Mouse (Mus musculus) myocyte (in vitro differentiated cells): ENCODE results near the gene Surf4. TPM values are rescaled to one million over a fixed set of nuclear protein-coding genes. Genes with fewer than 3 reads are reported as not detected.

ENCODE experiments used
- H3K27me3 ChIP-seq: one replicate; pipeline ENCODE4 v1.6.1; 2011; ENCODE audit not compliant: control insufficient read depth, insufficient read depth, insufficient read length
- H3K36me3 ChIP-seq: one replicate; pipeline ENCODE4 v1.6.1; 2011; ENCODE audit not compliant: control insufficient read depth, insufficient read depth
- H3K4me2 ChIP-seq: one replicate; pipeline ENCODE4 v1.6.1; 2011; ENCODE audit warnings: low read depth, control low read depth
- H3K4me3 ChIP-seq: one replicate; pipeline ENCODE4 v1.5.1; 2011; ENCODE audit warnings: mild to moderate bottlenecking, control low read depth, moderate library complexity
- H3K79me2 ChIP-seq: one replicate; pipeline ENCODE4 v1.6.1; 2011; ENCODE audit not compliant: control insufficient read depth, insufficient read depth
- H3ac ChIP-seq: one replicate; pipeline ENCODE4 v1.6.1; 2011; ENCODE audit not compliant: control insufficient read depth, insufficient read length
- CEBPB ChIP-seq: IDR thresholded peaks from 2 replicates; pipeline ENCODE4 v1.6.1; 2011; ENCODE audit warnings: mild to moderate bottlenecking, moderate library complexity; ENCODE audit not compliant: poor library complexity, insufficient read depth, severe bottlenecking
- E2F4 ChIP-seq: IDR thresholded peaks from one replicate; pipeline ENCODE4 v1.6.1; 2011; ENCODE audit warnings: mild to moderate bottlenecking, control low read depth, moderate library complexity; ENCODE audit not compliant: insufficient read depth
- MAX ChIP-seq: IDR thresholded peaks from one replicate; pipeline ENCODE4 v1.6.1; 2011; ENCODE audit warnings: low read depth, mild to moderate bottlenecking, control low read depth
- MYOD1 ChIP-seq, 3 experiments: IDR thresholded peaks; one replicate each; pipeline ENCODE4 v1.6.1; 2011; ENCODE audit warnings: control low read depth in 2 of 3, low read depth in 2 of 3, mild to moderate bottlenecking in 2 of 3, moderate library complexity in 1 of 3; ENCODE audit not compliant: insufficient read length in 2 of 3, control insufficient read depth in 1 of 3
- MYOG ChIP-seq, 3 experiments: IDR thresholded peaks; one replicate each; pipeline ENCODE4 v1.6.1; 2011; ENCODE audit warnings: control low read depth in 2 of 3, low read depth in 2 of 3, mild to moderate bottlenecking in 2 of 3; ENCODE audit not compliant: insufficient read length in 2 of 3, control insufficient read depth in 1 of 3, insufficient read depth in 1 of 3
- POLR2A ChIP-seq: IDR thresholded peaks from one replicate; pipeline ENCODE4 v1.6.1; 2011; ENCODE audit warnings: low read depth, mild to moderate bottlenecking, control low read depth, moderate library complexity; ENCODE audit not compliant: insufficient read length
- POLR2AphosphoS2 ChIP-seq: IDR thresholded peaks from one replicate; pipeline ENCODE4 v1.6.1; 2011; ENCODE audit warnings: low read depth, control low read depth; ENCODE audit not compliant: insufficient read length
- REST ChIP-seq: IDR thresholded peaks from one replicate; pipeline ENCODE4 v1.6.1; 2011; ENCODE audit warnings: mild to moderate bottlenecking, control low read depth, moderate library complexity; ENCODE audit not compliant: insufficient read depth, insufficient read length
- SRF ChIP-seq: IDR thresholded peaks from one replicate; pipeline ENCODE4 v1.6.1; 2011; ENCODE audit warnings: low read depth; ENCODE audit not compliant: control insufficient read depth, insufficient read length
- TCF12 ChIP-seq: IDR thresholded peaks from one replicate; pipeline ENCODE4 v1.6.1; 2011; ENCODE audit warnings: mild to moderate bottlenecking, control low read depth; ENCODE audit not compliant: poor library complexity, insufficient read depth, severe bottlenecking
- TCF3 ChIP-seq: IDR thresholded peaks from one replicate; pipeline ENCODE4 v1.6.1; 2011; ENCODE audit warnings: low read depth, control low read depth; ENCODE audit not compliant: insufficient read length
- USF1 ChIP-seq: IDR thresholded peaks from one replicate; pipeline ENCODE4 v1.6.1; 2011; ENCODE audit warnings: low read depth, mild to moderate bottlenecking, control low read depth, moderate library complexity
- polyA plus RNA-seq: library from polyadenylated mRNA; unstranded; fragments of >200 nt; fragmentation: generic; extraction: Trizol; gene quantifications from one replicate; pipeline ENCODE4 v1.2.1, GENCODE M21; 2012; ENCODE audit warnings: missing spikeins

The Surf4 gene
- polyA plus RNA-seq, 1 experiment, result 173 TPM

- peaks cover 52% of the 10 kb centered on the region for H3K79me2 ChIP-seq
- TF ChIP-seq MYOD1 (IDR thresholded peaks at IDR 0.05; ENCODE audit: control insufficient read depth in 1 of 3, insufficient read length in 2 of 3, low read depth in 2 of 3), result no peak
- no peak for TF ChIP-seq MYOG (IDR thresholded peaks at IDR 0.05; ENCODE audit: control insufficient read depth in 1 of 3, insufficient read depth in 1 of 3, insufficient read length in 2 of 3, low read depth in 2 of 3)
- no peak for TF ChIP-seq TCF3
- no peak for TF ChIP-seq REST
- TF ChIP-seq POLR2AphosphoS2, result no peak
- TF ChIP-seq CEBPB, result no peak
- TF ChIP-seq POLR2A, result no peak
- TF ChIP-seq E2F4, result no peak
- no peaks in the 10 kb centered on the region for H3K27me3 ChIP-seq
- H3K36me3 ChIP-seq, result peaks cover 26% of the 10 kb centered on the region
- H3ac ChIP-seq, result peak overlapping the region; percentile 66
- peak overlapping the region; percentile 95 for H3K4me3 ChIP-seq
- peak overlapping the region; percentile 98 for H3K4me2 ChIP-seq
These were observed 24.3 kb downstream of the Surf4 start for GRCm38 (mm10) chr2:26909387-26909784.

GRCm38 (mm10) chr2:26908710-26909386 lies 24.9 kb downstream of the Surf4 start:
- TF ChIP-seq MYOG (IDR thresholded peaks at IDR 0.05; ENCODE audit: control insufficient read depth in 1 of 3, insufficient read depth in 1 of 3, insufficient read length in 2 of 3, low read depth in 2 of 3) (no peak), REST (no peak), CEBPB (no peak), USF1 (no peak), TCF12 (no peak), E2F4 (no peak), SRF (no peak), TCF3 (no peak), POLR2A (no peak), MYOD1 (IDR thresholded peaks at IDR 0.05; ENCODE audit: control insufficient read depth in 1 of 3, insufficient read length in 2 of 3, low read depth in 2 of 3) (no peak), POLR2AphosphoS2 (no peak), MAX (no peak)
- Histone ChIP-seq H3K79me2 (peaks cover 49% of the 10 kb centered on the region), H3K36me3 (peaks cover 21% of the 10 kb centered on the region), H3K27me3 (no peaks in the 10 kb centered on the region), H3K4me2 (peak overlapping the region; percentile 98), H3K4me3 (peak overlapping the region; percentile 95), H3ac (no peak overlapping the region)

GRCm38 (mm10) chr2:26907109-26907508 lies 26.6 kb downstream of the Surf4 start:
- Histone ChIP-seq H3K4me2 (no peak overlapping the region), H3K79me2 (peaks cover 52% of the 10 kb centered on the region), H3ac (no peak overlapping the region), H3K27me3 (no peaks in the 10 kb centered on the region), H3K4me3 (no peak overlapping the region), H3K36me3 (peaks cover 4% of the 10 kb centered on the region)
- no peak for TF ChIP-seq POLR2AphosphoS2
- TF ChIP-seq POLR2A, result no peak
- no peak for TF ChIP-seq SRF
- TF ChIP-seq CEBPB, result no peak
- TF ChIP-seq REST, result no peak
- TF ChIP-seq USF1, result no peak
- no peak for TF ChIP-seq MYOG (IDR thresholded peaks at IDR 0.05; ENCODE audit: control insufficient read depth in 1 of 3, insufficient read depth in 1 of 3, insufficient read length in 2 of 3, low read depth in 2 of 3)
- no peak for TF ChIP-seq TCF12

- Histone ChIP-seq H3K79me2 (peaks cover 52% of the 10 kb centered on the region), H3K36me3 (no peaks in the 10 kb centered on the region), H3K4me2 (no peak overlapping the region), H3K4me3 (no peak overlapping the region), H3K27me3 (no peaks in the 10 kb centered on the region), H3ac (no peak overlapping the region)
- TF ChIP-seq MYOG (IDR thresholded peaks at IDR 0.05; ENCODE audit: control insufficient read depth in 1 of 3, insufficient read depth in 1 of 3, insufficient read length in 2 of 3, low read depth in 2 of 3) (no peak), CEBPB (no peak), MAX (no peak), MYOD1 (IDR thresholded peaks at IDR 0.05; ENCODE audit: control insufficient read depth in 1 of 3, insufficient read length in 2 of 3, low read depth in 2 of 3) (no peak), USF1 (no peak), TCF3 (no peak)
These were observed 27.3 kb downstream of the Surf4 start for GRCm38 (mm10) chr2:26906431-26906830.

- H3K27me3 ChIP-seq, result no peaks in the 10 kb centered on the region
- H3K4me3 ChIP-seq, result no peak overlapping the region
- H3K36me3 ChIP-seq, result no peaks in the 10 kb centered on the region
- H3K79me2 ChIP-seq, result peaks cover 52% of the 10 kb centered on the region
- no peak for TF ChIP-seq REST
- no peak for TF ChIP-seq MYOD1 (IDR thresholded peaks at IDR 0.05; ENCODE audit: control insufficient read depth in 1 of 3, insufficient read length in 2 of 3, low read depth in 2 of 3)
- no peak overlapping the region for H3K4me2 ChIP-seq
- H3ac ChIP-seq, result no peak overlapping the region
These were observed 27.8 kb downstream of the Surf4 start for GRCm38 (mm10) chr2:26905936-26906335.
